Mouse (Mus musculus): ENCODE measurements around the gene Cxcl17. TPM values are rescaled to one million over a fixed set of nuclear protein-coding genes. Genes with fewer than 3 reads are reported as not detected.

Cxcl17 gene
- total and polyA plus RNA-seq, 2 experiments from 2014 or later = 0.66 TPM; not detected in 1

GRCm38 (mm10) chr7:25380392-25381283 lies 32.0 kb downstream of the Cxcl17 start:
- ATAC-seq (no peak; the same call in 1 of the 2 replicates), DNase-seq (ENCODE audit: low spot score) (no peak)
- Histone ChIP-seq H3K9ac (replicated peaks; ENCODE audit: low read length) (no peak overlapping the region), H3K4me1 (ENCODE audit: insufficient read depth, low read length) (peaks cover 15% of the 10 kb centered on the region; the same call in 1 of the 2 replicates), H3K4me2 (ENCODE audit: low read depth, low read length) (peak overlapping the region; percentile 55), H3K27ac (no peak overlapping the region), H3K27me3 (ENCODE audit: insufficient read depth, low read length) (no peaks in the 10 kb centered on the region), H3K36me3 (ENCODE audit: insufficient read depth, low read length) (peaks cover 17% of the 10 kb centered on the region), H3K4me3 (ENCODE audit: low read length) (no peak overlapping the region), H3K9me3 (ENCODE audit: low read length) (no peaks in the 10 kb centered on the region)
- 70% methylated on average over 18 of the region's 18 CpGs for WGBS
- 0 out of 2 replicates have a peak, but pooled peaks have one; percentile 2 for TF ChIP-seq CTCF (IDR thresholded peaks at IDR 0.05; ENCODE audit: low read depth)

- no peaks in the 10 kb centered on the region for H3K9me3 ChIP-seq (ENCODE audit: low read length)
- peaks cover 14% of the 10 kb centered on the region; the same call in 1 of the 2 replicates for H3K4me1 ChIP-seq (ENCODE audit: insufficient read depth, low read length)
- H3K27me3 ChIP-seq (ENCODE audit: insufficient read depth, low read length) = no peaks in the 10 kb centered on the region
- ATAC-seq = peak; percentile 36
- peak; percentile 70 for TF ChIP-seq CTCF (IDR thresholded peaks at IDR 0.05; ENCODE audit: low read depth)
- H3K27ac ChIP-seq = 0 out of 2 replicates have a peak overlapping the region, but pooled peaks have one; percentile 15
- peak overlapping the region; percentile 55 for H3K4me2 ChIP-seq (ENCODE audit: low read depth, low read length)
- WGBS = 5% methylated on average over 42 of the region's 42 CpGs
- peak; percentile 89 for DNase-seq (ENCODE audit: low spot score)
- H3K9ac ChIP-seq (replicated peaks; ENCODE audit: low read length) = 0 out of 2 replicates have a peak overlapping the region, but pooled peaks have one; percentile 21
- H3K36me3 ChIP-seq (ENCODE audit: insufficient read depth, low read length) = peaks cover 14% of the 10 kb centered on the region
- H3K4me3 ChIP-seq (ENCODE audit: low read length) = peak overlapping the region; percentile 26
Observed at GRCm38 (mm10) chr7:25379551-25380351, 32.9 kb downstream of the Cxcl17 start.

GRCm38 (mm10) chr7:25378181-25379100 lies 34.2 kb downstream of the Cxcl17 start:
- Histone ChIP-seq H3K9ac (replicated peaks; ENCODE audit: low read length) (no peak overlapping the region), H3K9me3 (ENCODE audit: low read length) (no peaks in the 10 kb centered on the region), H3K4me3 (ENCODE audit: low read length) (no peak overlapping the region), H3K4me1 (ENCODE audit: insufficient read depth, low read length) (peaks cover 14% of the 10 kb centered on the region; the same call in 1 of the 2 replicates), H3K27ac (no peak overlapping the region), H3K36me3 (ENCODE audit: insufficient read depth, low read length) (peaks cover 11% of the 10 kb centered on the region), H3K4me2 (ENCODE audit: low read depth, low read length) (no peak overlapping the region), H3K27me3 (ENCODE audit: insufficient read depth, low read length) (no peaks in the 10 kb centered on the region)
- DNase-seq (ENCODE audit: low spot score) = no peak
- TF ChIP-seq CTCF (IDR thresholded peaks at IDR 0.05; ENCODE audit: low read depth) = no peak
- WGBS = 83% methylated on average over 13 of the region's 13 CpGs
- ATAC-seq = no peak

- peak overlapping the region; percentile 32 for H3K4me3 ChIP-seq (ENCODE audit: low read length)
- H3K9ac ChIP-seq (replicated peaks; ENCODE audit: low read length) = peak overlapping the region; percentile 47
- H3K27ac ChIP-seq = peak overlapping the region; percentile 51
- peak; percentile 4; the same call in 1 of the 2 replicates for ATAC-seq
- H3K4me1 ChIP-seq (ENCODE audit: insufficient read depth, low read length) = peaks cover 14% of the 10 kb centered on the region; the same call in 1 of the 2 replicates
- peak; percentile 35 for DNase-seq (ENCODE audit: low spot score)
- no peaks in the 10 kb centered on the region for H3K27me3 ChIP-seq (ENCODE audit: insufficient read depth, low read length)
- H3K9me3 ChIP-seq (ENCODE audit: low read length) = no peaks in the 10 kb centered on the region
- TF ChIP-seq CTCF (IDR thresholded peaks at IDR 0.05; ENCODE audit: low read depth) = peak; percentile 63
- WGBS = 37% methylated on average over 8 of the region's 8 CpGs
- peak overlapping the region; percentile 55 for H3K4me2 ChIP-seq (ENCODE audit: low read depth, low read length)
- H3K36me3 ChIP-seq (ENCODE audit: insufficient read depth, low read length) = peaks cover 1% of the 10 kb centered on the region; the same call in 1 of the 2 replicates
Observed at GRCm38 (mm10) chr7:25377100-25377700, 35.5 kb downstream of the Cxcl17 start.

- H3K4me1 ChIP-seq (ENCODE audit: insufficient read depth, low read length) = peaks cover 14% of the 10 kb centered on the region; the same call in 1 of the 2 replicates
- 4% methylated on average over 17 of the region's 17 CpGs for WGBS
- 0 out of 2 replicates have a peak overlapping the region, but pooled peaks have one; percentile 51 for H3K27ac ChIP-seq
- no peaks in the 10 kb centered on the region for H3K9me3 ChIP-seq (ENCODE audit: low read length)
- no peaks in the 10 kb centered on the region for H3K27me3 ChIP-seq (ENCODE audit: insufficient read depth, low read length)
- peak; percentile 91 for DNase-seq (ENCODE audit: low spot score)
- H3K36me3 ChIP-seq (ENCODE audit: insufficient read depth, low read length) = no peaks in the 10 kb centered on the region
- H3K9ac ChIP-seq (replicated peaks; ENCODE audit: low read length) = peak overlapping the region; percentile 47; the same call in 1 of the 2 replicates
- peak overlapping the region; percentile 32 for H3K4me3 ChIP-seq (ENCODE audit: low read length)
- no peak for TF ChIP-seq CTCF (IDR thresholded peaks at IDR 0.05; ENCODE audit: low read depth)
- ATAC-seq = peak; percentile 81
- H3K4me2 ChIP-seq (ENCODE audit: low read depth, low read length) = peak overlapping the region; percentile 55
Observed at GRCm38 (mm10) chr7:25376556-25376955, 36.1 kb downstream of the Cxcl17 start.

Data from hindbrain, postnatal 0 days (tissue).